8 mouse cellular contexts compared by ENCODE assay signal in the genomic region with DNA sequence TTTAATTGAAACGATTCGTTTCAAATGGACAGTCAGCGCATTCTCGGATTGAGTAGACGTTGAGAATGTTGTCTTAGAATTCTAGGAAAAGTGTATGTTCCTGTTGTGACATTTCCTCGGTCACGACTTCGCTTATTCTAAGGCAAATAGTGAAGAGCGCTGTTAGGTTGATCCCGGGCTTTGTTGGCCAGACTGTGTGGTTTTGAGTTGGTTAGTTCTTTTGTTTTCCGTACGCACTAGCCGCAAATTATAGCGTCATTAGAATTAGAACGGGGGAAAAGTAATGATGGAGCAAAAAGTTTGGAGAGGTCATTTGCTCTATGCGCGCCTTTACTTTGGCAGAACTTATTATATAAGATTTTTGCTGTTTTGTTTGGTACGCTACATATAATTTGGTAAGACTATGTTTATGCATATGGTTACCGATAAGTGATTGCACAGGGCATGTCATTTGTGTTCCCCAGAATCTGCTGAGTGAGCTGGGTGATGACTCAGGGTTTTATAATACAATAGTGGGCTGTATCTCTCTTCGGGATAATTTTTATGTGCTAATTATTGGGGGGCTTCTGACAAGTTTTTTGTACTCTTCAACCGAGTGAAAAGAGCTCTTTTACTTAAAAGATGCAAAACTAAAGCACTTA. TPM values are rescaled to one million over a fixed set of nuclear protein-coding genes. Genes with fewer than 3 reads are reported as not detected.
DNase-seq lines count a peak whose midpoint lies in the region; ATAC-seq lines count a peak whose summit lies in the region.

No protein-coding gene starts in this region.

- H3K4me1 ChIP-seq in heart, embryonic 14.5 days (ENCODE audit: control insufficient read depth in 2 of 2, insufficient read depth in 2 of 2, low read length in 2 of 2) = peaks cover 4 to 18% of the 10 kb centered on the region in 2 experiments
- no peaks in the 10 kb centered on the region for H3K4me1 ChIP-seq in hindbrain, embryonic 11.5 days (replicated peaks; ENCODE audit: control insufficient read depth, insufficient read depth, low read length)
- peaks cover 29% of the 10 kb centered on the region for H3K4me1 ChIP-seq in megakaryocyte, embryonic 14.5 days

- peak overlapping the region; percentile 86 to 95 for H3K27ac ChIP-seq in heart, embryonic 14.5 days (replicated peaks in 1 of 2; ENCODE audit: control insufficient read depth in 1 of 2, insufficient read depth in 1 of 2, low read depth in 2 of 2, low read length in 2 of 2)
- H3K27ac ChIP-seq in hindbrain, embryonic 11.5 days (ENCODE audit: low read depth, low read length) = no peak overlapping the region

- peak overlapping the region; percentile 99 for H3K9ac ChIP-seq in heart, embryonic 14.5 days (ENCODE audit: low read length)
- H3K9ac ChIP-seq in hindbrain, embryonic 11.5 days (ENCODE audit: low read depth, low read length) = peak overlapping the region; percentile 98

- H3K4me2 ChIP-seq in heart, embryonic 14.5 days (ENCODE audit: low read length) = peak overlapping the region; percentile 84
- peak overlapping the region; percentile 41 for H3K4me2 ChIP-seq in hindbrain, embryonic 11.5 days (replicated peaks; ENCODE audit: low read depth, low read length)

- ATAC-seq in heart, embryonic 14.5 days (ENCODE audit: insufficient number of reproducible peaks, insufficient read depth, low FRiP score, low read depth) = no peak
- no peak for ATAC-seq in hindbrain, embryonic 11.5 days (ENCODE audit: low FRiP score)

- no peaks in the 10 kb centered on the region for H3K27me3 ChIP-seq in heart, embryonic 14.5 days (ENCODE audit: control insufficient read depth, insufficient read depth, low read length)
- H3K27me3 ChIP-seq in hindbrain, embryonic 11.5 days (ENCODE audit: control insufficient read depth, insufficient read depth, low read length) = no peaks in the 10 kb centered on the region
- no peaks in the 10 kb centered on the region for H3K27me3 ChIP-seq in megakaryocyte, embryonic 14.5 days (replicated peaks)

- intact Hi-C loops in heart, postnatal 14 days (cut with DNase I) = no loop called here

- DNase-seq in heart, postnatal 14 days = no peak
- peak; percentile 58 for DNase-seq in c-Kit-negative CD71-positive TER-119-positive erythroid progenitor cells, embryonic 14.5 days (ENCODE audit: low read depth, low spot score)
- no peak for DNase-seq in hindbrain, embryonic 11.5 days (ENCODE audit: low spot score)
- DNase-seq in layer of hippocampus, adult 8-10 months (ENCODE audit: low spot score in 2 of 2) = no peak
- DNase-seq in layer of hippocampus, adult 9-10 months (ENCODE audit: low spot score) = no peak
- DNase-seq in T-cell, adult 2 months (ENCODE audit: low spot score) = no peak

- no peaks in the 10 kb centered on the region for H3K9me3 ChIP-seq in heart, embryonic 14.5 days (ENCODE audit: control insufficient read depth, low read length)
- no peaks in the 10 kb centered on the region for H3K9me3 ChIP-seq in hindbrain, embryonic 11.5 days (ENCODE audit: control insufficient read depth, low read length)
- H3K9me3 ChIP-seq in megakaryocyte, embryonic 14.5 days = no peaks in the 10 kb centered on the region

- H3K36me3 ChIP-seq in heart, embryonic 14.5 days (ENCODE audit: control insufficient read depth, insufficient read depth, low read length) = no peaks in the 10 kb centered on the region
- no peaks in the 10 kb centered on the region for H3K36me3 ChIP-seq in hindbrain, embryonic 11.5 days (ENCODE audit: control insufficient read depth, insufficient read depth, low read length)
- H3K36me3 ChIP-seq in megakaryocyte, embryonic 14.5 days (replicated peaks; ENCODE audit: low read length) = no peaks in the 10 kb centered on the region

- WGBS in heart, embryonic 14.5 days = 3% methylated on average over 21 of the region's 21 CpGs
- WGBS in hindbrain, embryonic 11.5 days = 4% methylated on average over 21 of the region's 21 CpGs

- peak overlapping the region; percentile 89 to 96 for H3K4me3 ChIP-seq in heart, embryonic 14.5 days (ENCODE audit: control insufficient read depth in 1 of 2, insufficient read depth in 1 of 2, low read depth in 1 of 2, low read length in 2 of 2)
- peak overlapping the region; percentile 94 for H3K4me3 ChIP-seq in hindbrain, embryonic 11.5 days (ENCODE audit: low read depth, low read length)
- peak overlapping the region; percentile 95 for H3K4me3 ChIP-seq in megakaryocyte, embryonic 14.5 days (replicated peaks)

RNA-seq across cellular contexts. Expression of a gene that starts 1.4 kb away (rescaled TPM):
- polyA plus RNA-seq in heart, embryonic 14.5 days (2014; fragmentation: Nextera tagmentation; extraction: Ambion mirVana) = 19.7 and 20.1 TPM in 2 replicates
- total RNA-seq in heart, postnatal 14 days (2021) = 100 to 1,000 TPM; 138 to 169 TPM
- polyA plus RNA-seq in hindbrain, embryonic 11.5 days (2014; fragmentation: Nextera tagmentation; extraction: Ambion mirVana) = 36.8 and 48.5 TPM in 2 replicates
- polyA plus RNA-seq in megakaryocyte, embryonic 14.5 days (2012; ENCODE audit: insufficient read depth, low replicate concordance) = 0.25 and 1.9 TPM in 2 replicates
- 10 to 100 TPM; 41.5 to 46.2 (median 44.0) TPM for total RNA-seq in layer of hippocampus, adult 8-10 months (2022)
